In the genomic region with DNA sequence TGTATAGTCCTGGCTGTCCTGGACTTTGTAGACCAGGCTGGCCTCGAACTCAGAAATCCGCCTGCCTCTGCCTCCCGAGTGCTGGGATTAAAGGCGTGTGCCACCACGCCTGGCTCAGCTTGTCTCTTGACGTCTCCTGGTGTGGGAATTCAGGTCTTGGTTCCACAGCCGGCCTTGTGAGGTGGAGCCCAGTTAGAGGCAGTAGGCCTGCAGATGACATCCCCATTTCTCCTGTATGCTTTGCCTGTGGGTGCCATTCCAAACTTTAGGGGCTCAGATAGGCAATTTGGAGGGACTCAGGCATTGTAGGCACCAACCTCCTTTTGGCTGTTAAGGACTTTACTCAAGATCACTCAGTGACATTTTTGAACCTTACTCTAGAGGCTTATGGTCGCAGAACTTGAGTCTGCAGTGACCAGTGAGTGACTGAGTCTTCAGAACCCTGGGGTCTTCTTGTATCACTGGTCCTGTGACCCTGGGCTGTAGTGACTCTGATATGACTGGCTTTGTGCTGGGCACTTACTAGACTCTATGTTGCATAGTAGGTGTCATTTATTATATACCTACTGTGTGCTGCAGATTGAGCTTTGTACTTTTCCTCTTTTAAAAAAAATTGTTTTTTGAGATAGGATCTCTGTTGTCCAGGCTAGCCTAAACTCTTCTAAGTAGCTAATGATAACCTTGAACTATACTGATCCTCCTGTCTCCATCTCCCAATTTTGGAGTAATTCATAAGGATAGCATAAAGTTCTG, we compare ENCODE assay signal across 12 mouse cellular contexts. TPM values are rescaled to one million over a fixed set of nuclear protein-coding genes. Genes with fewer than 3 reads are reported as not detected.
DNase-seq lines count a peak whose midpoint lies in the region; ATAC-seq and TF ChIP-seq lines count a peak whose summit lies in the region.
"Had no signal": no experiment of that assay in that cellular context is flagged by ENCODE, and none has a peak within 500 bp of the region (broad histone marks: within the 10 kb centered on the region; RNA-seq: fewer than 3 reads in every experiment).

No protein-coding gene starts in this region.

- dilution Hi-C loops in CH12.LX (cut with MboI; ENCODE audit: extremely low pct_ligation_motif_present, extremely low pct_unique_long_range_greater_than_20kb, low sequenced_read_pairs), result no loop called here

- TF ChIP-seq EP300 in CH12.LX (IDR thresholded peaks at IDR 0.05; ENCODE audit: low read length), result no peak

- no peak for ATAC-seq in forebrain, postnatal 0 days
- no peak for ATAC-seq in forebrain, embryonic 14.5 days
- no peak for ATAC-seq in hindbrain, postnatal 0 days
- ATAC-seq in erythroblast, adult 5-6 weeks (replicated peaks; ENCODE audit: low FRiP score, poor library complexity, severe bottlenecking), result no peak

- peaks cover 6% of the 10 kb centered on the region; the same call in 1 of the 2 replicates for H3K36me3 ChIP-seq in forebrain, postnatal 0 days (ENCODE audit: insufficient read depth)
- no peaks in the 10 kb centered on the region for H3K36me3 ChIP-seq in forebrain, embryonic 14.5 days (ENCODE audit: control insufficient read depth, insufficient read depth, low read length)
- peaks cover 6 to 27% of the 10 kb centered on the region in 2 experiments for H3K36me3 ChIP-seq in CH12.LX (replicated peaks in 1 of 2; ENCODE audit: control insufficient read depth in 1 of 2, insufficient read depth in 1 of 2, low read length in 1 of 2)
- no peaks in the 10 kb centered on the region for H3K36me3 ChIP-seq in hindbrain, postnatal 0 days (ENCODE audit: insufficient read depth, low read length)

- in situ Hi-C loops in CH12.LX (cut with MboI; ENCODE audit: low pct_ligation_motif_present, low pct_unique_long_range_greater_than_20kb, low sequenced_read_pairs), result no loop called here

- no peak for TF ChIP-seq POLR2A in CH12.LX (IDR thresholded peaks at IDR 0.05; ENCODE audit: low read depth, low read length)

- peaks cover 14% of the 10 kb centered on the region for H3K4me1 ChIP-seq in forebrain, postnatal 0 days (ENCODE audit: insufficient read depth)
- H3K4me1 ChIP-seq in forebrain, embryonic 14.5 days (ENCODE audit: control insufficient read depth, insufficient read depth, low read length), result peaks cover 3% of the 10 kb centered on the region; the same call in 1 of the 2 replicates
- H3K4me1 ChIP-seq in CH12.LX (ENCODE audit: control insufficient read depth in 1 of 2, insufficient read depth in 2 of 2), result peaks cover 14 to 47% of the 10 kb centered on the region in 2 experiments
- H3K4me1 ChIP-seq in hindbrain, postnatal 0 days (ENCODE audit: insufficient read depth, low read length), result peaks cover 4% of the 10 kb centered on the region; the same call in 1 of the 2 replicates

- TF ChIP-seq CTCF in forebrain, postnatal 0 days (IDR thresholded peaks at IDR 0.05; ENCODE audit: low read depth), result no peak
- no peak for TF ChIP-seq CTCF in layer of hippocampus, adult 2 months (conservative IDR thresholded peaks at IDR 0.05)
- TF ChIP-seq CTCF in CH12.LX (conservative IDR thresholded peaks at IDR 0.05 in 1 of 2, IDR thresholded peaks at IDR 0.05 in 1 of 2; ENCODE audit: low read depth in 2 of 2, low read length in 2 of 2), result no peak
- no peak for TF ChIP-seq CTCF in hindbrain, postnatal 0 days (IDR thresholded peaks at IDR 0.05; ENCODE audit: low read depth)

- peak overlapping the region; percentile 53; the same call in 1 of the 2 replicates for H3K4me3 ChIP-seq in forebrain, postnatal 0 days (ENCODE audit: low read depth, low read length)
- no peak overlapping the region for H3K4me3 ChIP-seq in forebrain, embryonic 14.5 days (ENCODE audit: low read depth, low read length)
- H3K4me3 ChIP-seq in layer of hippocampus, adult 2 months, result peak overlapping the region; percentile 63; the same call in 1 of the 2 replicates
- peak overlapping the region in 2 of 3 experiments; percentile 9 to 87 for H3K4me3 ChIP-seq in CH12.LX (replicated peaks in 1 of 3; ENCODE audit: low read depth in 2 of 3, low read length in 2 of 3, poor library complexity in 1 of 3)
- H3K4me3 ChIP-seq in hindbrain, postnatal 0 days (ENCODE audit: low read length), result peak overlapping the region; percentile 59; the same call in 1 of the 2 replicates

- DNase-seq in forebrain, postnatal 0 days, result no peak
- no peak for DNase-seq in forebrain, embryonic 14.5 days (ENCODE audit: low spot score)
- DNase-seq in layer of hippocampus, adult 2 months (ENCODE audit: low spot score in 2 of 2), result no peak
- DNase-seq in layer of hippocampus, postnatal 25 days (ENCODE audit: extremely low spot score in 1 of 2, low spot score in 1 of 2), result no peak
- no peak for DNase-seq in CH12.LX (ENCODE audit: extremely low read depth)
- no peak for DNase-seq in hindbrain, postnatal 0 days (ENCODE audit: low spot score)
- no peak for DNase-seq in frontal cortex, postnatal 14 days (ENCODE audit: low spot score in 2 of 2)
- DNase-seq: kidney, postnatal 10 days; lung, postnatal 36 days had no signal

- no peaks in the 10 kb centered on the region for H3K9me3 ChIP-seq in forebrain, postnatal 0 days (ENCODE audit: low read length)
- H3K9me3 ChIP-seq in forebrain, embryonic 14.5 days (replicated peaks; ENCODE audit: control insufficient read depth, low read length), result no peaks in the 10 kb centered on the region
- H3K9me3 ChIP-seq in CH12.LX (replicated peaks; ENCODE audit: low read length), result no peaks in the 10 kb centered on the region
- H3K9me3 ChIP-seq in hindbrain, postnatal 0 days (ENCODE audit: low read length), result no peaks in the 10 kb centered on the region
- H3K9me3 ChIP-seq: heart, embryonic 12.5 days had no signal

- 92% methylated on average over 8 of the region's 8 CpGs for WGBS in forebrain, postnatal 0 days
- WGBS in forebrain, embryonic 14.5 days, result 93% methylated on average over 8 of the region's 8 CpGs
- WGBS in hindbrain, postnatal 0 days, result 90% methylated on average over 8 of the region's 8 CpGs

- H3K4me2 ChIP-seq in forebrain, postnatal 0 days (ENCODE audit: low read depth), result peak overlapping the region; percentile 62; the same call in 1 of the 2 replicates
- no peak overlapping the region for H3K4me2 ChIP-seq in forebrain, embryonic 14.5 days (ENCODE audit: low read length)
- peak overlapping the region; percentile 71; the same call in 1 of the 2 replicates for H3K4me2 ChIP-seq in CH12.LX (ENCODE audit: insufficient read depth, low read depth, poor library complexity, severe bottlenecking)
- peak overlapping the region; percentile 74 for H3K4me2 ChIP-seq in hindbrain, postnatal 0 days (ENCODE audit: low read depth, low read length)

- H3K79me2 ChIP-seq in CH12.LX (replicated peaks; ENCODE audit: control insufficient read depth, extremely low read depth, insufficient read depth, poor library complexity, severe bottlenecking), result no peaks in the 10 kb centered on the region

- no peak for TF ChIP-seq RAD21 in CH12.LX (IDR thresholded peaks at IDR 0.05; ENCODE audit: low read depth, low read length)

- H3K27ac ChIP-seq in forebrain, postnatal 0 days (ENCODE audit: low read depth, low read length), result no peak overlapping the region
- H3K27ac ChIP-seq in forebrain, embryonic 14.5 days (ENCODE audit: low read depth, low read length), result no peak overlapping the region
- no peak overlapping the region for H3K27ac ChIP-seq in layer of hippocampus, adult 2 months
- no peak overlapping the region for H3K27ac ChIP-seq in CH12.LX (ENCODE audit: insufficient read depth, low read depth)
- no peak overlapping the region; the same call in 1 of the 2 replicates for H3K27ac ChIP-seq in hindbrain, postnatal 0 days

- no peaks in the 10 kb centered on the region for H3K27me3 ChIP-seq in forebrain, postnatal 0 days (ENCODE audit: insufficient read depth, low read length)
- no peaks in the 10 kb centered on the region for H3K27me3 ChIP-seq in forebrain, embryonic 14.5 days (replicated peaks; ENCODE audit: control insufficient read depth, insufficient read depth, low read length)
- no peaks in the 10 kb centered on the region for H3K27me3 ChIP-seq in CH12.LX (replicated peaks)
- no peaks in the 10 kb centered on the region for H3K27me3 ChIP-seq in hindbrain, postnatal 0 days (ENCODE audit: insufficient read depth, low read length)
- H3K27me3 ChIP-seq: heart, embryonic 12.5 days had no signal

- no peak overlapping the region for H3K9ac ChIP-seq in forebrain, postnatal 0 days
- no peak overlapping the region for H3K9ac ChIP-seq in forebrain, embryonic 14.5 days (ENCODE audit: low read length)
- peak overlapping the region; percentile 62; the same call in 1 of the 2 replicates for H3K9ac ChIP-seq in CH12.LX (ENCODE audit: insufficient read depth, low read depth)
- no peak overlapping the region for H3K9ac ChIP-seq in hindbrain, postnatal 0 days (replicated peaks; ENCODE audit: low read length)

RNA-seq across cellular contexts. Expression of a gene that starts 1.3 kb away (rescaled TPM):
- total RNA-seq in forebrain, postnatal 0 days (2014; rRNA removed), result 19.9 and 20.2 TPM in 2 replicates
- polyA plus RNA-seq in forebrain, postnatal 0 days (2015; fragmentation: Nextera tagmentation; extraction: Ambion mirVana), result 46.7 and 48.4 TPM in 2 replicates
- 22.5 and 22.8 TPM in 2 replicates for polyA plus RNA-seq in forebrain, embryonic 14.5 days (2014; fragmentation: Nextera tagmentation; extraction: Ambion mirVana)
- total RNA-seq in layer of hippocampus, adult 2 months (2021), result 10 to 100 TPM; 29.9 to 30.8 TPM
- total RNA-seq in layer of hippocampus, postnatal 25 days (2021), result 10 to 100 TPM; 38.7 to 42.5 TPM
- 24.1 and 26.5 TPM in 2 replicates for total RNA-seq in CH12.LX (2012; rRNA removed)
- total RNA-seq in CH12.LX (2014; rRNA removed), result 8.9 and 10.0 TPM in 2 replicates
- polyA plus RNA-seq in CH12.LX (2012; ENCODE audit: insufficient read length, low read depth), result 24.1 and 25.6 TPM in 2 replicates
- 45.2 and 48.9 TPM in 2 replicates for total RNA-seq in hindbrain, postnatal 0 days (2014; rRNA removed)
- 67.8 and 72.1 TPM in 2 replicates for polyA plus RNA-seq in hindbrain, postnatal 0 days (2015; fragmentation: Nextera tagmentation; extraction: Ambion mirVana)
- 23.4 and 24.7 TPM in 2 replicates for total RNA-seq in erythroblast, adult 5-6 weeks (2015; ENCODE audit: low replicate concordance)
- total RNA-seq in erythroblast, adult 5-6 weeks (2017; ENCODE audit: low replicate concordance), result 13.7 and 17.2 TPM in 2 replicates

RNA-seq across cellular contexts. Expression of a gene that starts 21.3 kb away (rescaled TPM):
- total RNA-seq in forebrain, postnatal 0 days (2014; rRNA removed), result 0.48 and 0.62 TPM in 2 replicates
- polyA plus RNA-seq in forebrain, postnatal 0 days (2015; fragmentation: Nextera tagmentation; extraction: Ambion mirVana), result 0.18 and 0.29 TPM in 2 replicates
- 0.20 and 0.56 TPM in 2 replicates for polyA plus RNA-seq in forebrain, embryonic 14.5 days (2014; fragmentation: Nextera tagmentation; extraction: Ambion mirVana)
- total RNA-seq in layer of hippocampus, adult 2 months (2021), result under 1 TPM in 1 of 2 experiments, not detected in 1; 0.42 TPM
- under 1 TPM; 0.37 to 0.52 TPM for total RNA-seq in layer of hippocampus, postnatal 25 days (2021)
- total RNA-seq in CH12.LX (2012; rRNA removed) (4.3 and 4.4 TPM in 2 replicates), CH12.LX (2014; rRNA removed) (0.27 TPM in 1 of 2 replicates, not detected in the other)
- 0.23 and 0.61 TPM in 2 replicates for polyA plus RNA-seq in CH12.LX (2012; ENCODE audit: insufficient read length, low read depth)
- 0.65 TPM in 1 of 2 replicates, not detected in the other for total RNA-seq in hindbrain, postnatal 0 days (2014; rRNA removed)
- 0.56 and 0.78 TPM in 2 replicates for polyA plus RNA-seq in hindbrain, postnatal 0 days (2015; fragmentation: Nextera tagmentation; extraction: Ambion mirVana)
- total RNA-seq in erythroblast, adult 5-6 weeks (2015; ENCODE audit: low replicate concordance), result 3.1 and 6.7 TPM in 2 replicates
- 6.0 and 6.6 TPM in 2 replicates for total RNA-seq in erythroblast, adult 5-6 weeks (2017; ENCODE audit: low replicate concordance)

RNA-seq across cellular contexts. Expression of a gene that starts 52.3 kb away (rescaled TPM):
- not detected in 2 replicates for total RNA-seq in forebrain, postnatal 0 days (2014; rRNA removed)
- polyA plus RNA-seq in forebrain, postnatal 0 days (2015; fragmentation: Nextera tagmentation; extraction: Ambion mirVana), result not detected in 2 replicates
- not detected in 2 replicates for polyA plus RNA-seq in forebrain, embryonic 14.5 days (2014; fragmentation: Nextera tagmentation; extraction: Ambion mirVana)
- not detected for total RNA-seq in layer of hippocampus, adult 2 months (2021)
- not detected for total RNA-seq in layer of hippocampus, postnatal 25 days (2021)
- total RNA-seq in CH12.LX (2012; rRNA removed) (0.34 and 0.72 TPM in 2 replicates), CH12.LX (2014; rRNA removed) (0.34 and 0.72 TPM in 2 replicates)
- polyA plus RNA-seq in CH12.LX (2012; ENCODE audit: insufficient read length, low read depth), result 1.2 and 1.5 TPM in 2 replicates
- not detected in 2 replicates for total RNA-seq in hindbrain, postnatal 0 days (2014; rRNA removed)
- not detected in 2 replicates for polyA plus RNA-seq in hindbrain, postnatal 0 days (2015; fragmentation: Nextera tagmentation; extraction: Ambion mirVana)
- not detected in 2 replicates for total RNA-seq in erythroblast, adult 5-6 weeks (2015; ENCODE audit: low replicate concordance)
- total RNA-seq in erythroblast, adult 5-6 weeks (2017; ENCODE audit: low replicate concordance), result not detected in 2 replicates
- total RNA-seq: left cerebral cortex, postnatal 25 days had no signal
- polyA plus RNA-seq: heart, embryonic 12.5 days had no signal
